Mouse (Mus musculus) limb, embryonic 15.5 days (tissue): ENCODE measurements around the gene Mob1b. TPM values are rescaled to one million over a fixed set of nuclear protein-coding genes. Genes with fewer than 3 reads are reported as not detected.
"Not testable (repeated sequence)": the region's sequence is repeated elsewhere in the genome, so short reads cannot be mapped to it uniquely, and the experiment has no call there.

ENCODE experiments used
- ATAC-seq: fragments of 200-750 bp; cut with Nextera tagmentation; 2 replicates; pipeline ENCODE4 v1.8.0; 2017; ENCODE audit warnings: low read depth, moderate TSS enrichment; ENCODE audit not compliant: insufficient number of reproducible peaks, low FRiP score, low TSS enrichment
- H3K27ac ChIP-seq: fragments of 300-500 bp; sonication (generic); 2 replicates; pipeline ENCODE4 v1.5.1; 2015; ENCODE audit warnings: moderate library complexity, mild to moderate bottlenecking, inconsistent platforms
- H3K27me3 ChIP-seq: fragments of 300-500 bp; sonication (generic); 2 replicates; pipeline ENCODE4 v1.6.1; 2015; ENCODE audit warnings: inconsistent platforms
- H3K36me3 ChIP-seq: fragments of 300-500 bp; sonication (generic); 2 replicates; pipeline ENCODE4 v1.6.1; 2015; ENCODE audit warnings: inconsistent platforms
- H3K4me1 ChIP-seq: fragments of 300-500 bp; sonication (generic); 2 replicates; pipeline ENCODE4 v1.6.1; 2015; ENCODE audit warnings: inconsistent platforms
- H3K4me2 ChIP-seq: fragments of 300-500 bp; sonication (generic); 2 replicates; pipeline ENCODE4 v1.6.1; 2015; ENCODE audit warnings: mild to moderate bottlenecking, inconsistent platforms
- H3K4me3 ChIP-seq: fragments of 300-500 bp; sonication (generic); 2 replicates; pipeline ENCODE4 v1.5.1; 2015; ENCODE audit warnings: mild to moderate bottlenecking, inconsistent platforms
- H3K9ac ChIP-seq: fragments of 300-500 bp; sonication (generic); 2 replicates; pipeline ENCODE4 v1.6.1; 2015; ENCODE audit warnings: inconsistent platforms
- H3K9me3 ChIP-seq: fragments of 300-500 bp; sonication (generic); 2 replicates; pipeline ENCODE4 v1.6.1; 2016; ENCODE audit warnings: inconsistent platforms
- WGBS: fragments of 180-500 bp; shearing (Covaris S2); methylation state at CpG from one replicate; pipeline ENCODE4 v1.1.7; 2015; 5-methylcytosine and 5-hydroxymethylcytosine counted together
- polyA plus RNA-seq: library from polyadenylated mRNA; unstranded; fragments of >200 nt; fragmentation: Nextera tagmentation; extraction: Ambion mirVana; gene quantifications from 2 replicates; pipeline ENCODE4 v1.2.1, GENCODE M21; 2015

Mob1b gene
- polyA plus RNA-seq, 1 experiment from 2014 or later: 11.0 TPM

DNA sequence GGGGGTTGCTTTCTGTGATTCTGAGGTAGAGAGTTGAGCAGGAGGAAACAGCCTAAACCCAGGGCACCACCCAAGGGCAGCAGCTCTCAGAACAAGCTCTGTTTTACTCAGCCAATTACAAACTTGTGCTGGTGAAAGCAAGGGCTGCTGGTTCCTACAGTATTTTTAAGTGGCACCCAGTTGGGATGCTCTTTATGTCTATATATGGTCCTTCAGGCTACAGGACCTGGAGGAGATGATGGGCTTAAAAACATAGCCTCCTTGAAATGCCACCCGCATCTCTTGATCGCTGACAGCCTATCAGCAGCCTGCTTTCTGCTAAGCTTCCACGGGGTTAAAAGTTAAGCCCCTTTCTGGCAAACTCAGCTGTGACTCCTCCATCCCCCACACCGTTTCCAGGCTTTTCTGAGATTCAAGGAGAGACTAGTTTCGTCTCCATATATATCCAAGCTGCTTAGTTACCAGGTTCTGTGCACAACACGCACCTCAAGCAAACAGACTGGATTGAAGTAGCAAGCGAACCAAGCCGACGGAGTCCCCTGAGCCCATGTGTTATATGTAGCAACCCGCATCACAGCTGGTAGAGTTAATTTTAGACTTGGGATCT, 8.9 kb upstream of the Mob1b start:
- Histone ChIP-seq H3K9ac (no peak overlapping the region), H3K36me3 (no peaks in the 10 kb centered on the region), H3K4me1 (0 out of 2 replicates have a peak, but pooled peaks cover 10% of the 10 kb centered on the region), H3K4me3 (no peak overlapping the region), H3K4me2 (no peak overlapping the region), H3K27me3 (no peaks in the 10 kb centered on the region), H3K9me3 (no peaks in the 10 kb centered on the region), H3K27ac (no peak overlapping the region)
- ATAC-seq: 0 out of 2 replicates have a peak, but pooled peaks have one; percentile 19
- 27% methylated on average over 10 of the region's 10 CpGs for WGBS

DNA sequence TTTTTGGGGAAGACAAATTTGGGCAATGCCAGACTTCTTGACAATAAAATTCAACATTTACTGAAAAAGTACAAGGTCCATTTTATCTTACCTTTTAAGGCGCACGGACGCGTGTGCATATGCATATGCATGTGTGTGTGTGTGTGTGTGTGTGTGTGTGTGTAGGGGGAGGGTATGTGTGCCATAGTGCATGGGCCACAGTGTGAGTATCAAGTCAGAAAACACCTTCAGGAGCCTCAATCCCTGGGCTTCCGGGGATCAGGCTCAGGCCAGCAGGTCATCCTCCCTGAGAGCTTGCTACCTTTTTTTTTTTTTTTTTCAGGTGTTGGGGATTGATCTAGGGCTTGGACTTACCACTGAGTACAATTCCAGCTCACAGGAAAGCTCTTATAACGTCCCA, 8.3 kb upstream of the Mob1b start:
- no peak for ATAC-seq
- H3K36me3 ChIP-seq: no peaks in the 10 kb centered on the region
- H3K4me1 ChIP-seq: 0 out of 2 replicates have a peak, but pooled peaks cover 10% of the 10 kb centered on the region
- H3K27me3 ChIP-seq: no peaks in the 10 kb centered on the region
- no peak overlapping the region for H3K4me3 ChIP-seq
- WGBS: 71% methylated on average over 6 of the region's 6 CpGs
- no peaks in the 10 kb centered on the region for H3K9me3 ChIP-seq
- no peak overlapping the region for H3K9ac ChIP-seq
- no peak overlapping the region for H3K27ac ChIP-seq
- no peak overlapping the region for H3K4me2 ChIP-seq

DNA sequence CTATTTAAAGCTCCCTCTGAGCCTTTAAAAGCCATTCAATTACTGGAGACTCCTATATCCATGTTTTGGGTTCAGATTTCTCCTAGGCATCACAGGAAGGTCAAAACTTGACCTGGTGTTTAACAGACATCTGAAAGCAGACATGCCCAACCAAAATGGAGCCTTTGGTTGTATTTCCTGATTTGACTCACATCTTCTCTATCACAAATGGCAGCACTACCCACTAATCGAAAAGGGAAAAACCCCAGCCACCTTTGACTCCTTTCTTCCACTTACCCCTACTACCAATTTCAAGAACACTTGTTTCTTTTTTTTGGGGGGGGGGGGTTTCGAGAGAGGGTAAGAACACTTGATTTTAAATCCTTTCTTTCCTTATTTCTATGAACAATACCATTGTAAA, 3.7 kb upstream of the Mob1b start:
- no peak for ATAC-seq
- WGBS: 76% methylated on average over 2 of the region's 2 CpGs
- H3K9ac ChIP-seq: no peak overlapping the region

DNA sequence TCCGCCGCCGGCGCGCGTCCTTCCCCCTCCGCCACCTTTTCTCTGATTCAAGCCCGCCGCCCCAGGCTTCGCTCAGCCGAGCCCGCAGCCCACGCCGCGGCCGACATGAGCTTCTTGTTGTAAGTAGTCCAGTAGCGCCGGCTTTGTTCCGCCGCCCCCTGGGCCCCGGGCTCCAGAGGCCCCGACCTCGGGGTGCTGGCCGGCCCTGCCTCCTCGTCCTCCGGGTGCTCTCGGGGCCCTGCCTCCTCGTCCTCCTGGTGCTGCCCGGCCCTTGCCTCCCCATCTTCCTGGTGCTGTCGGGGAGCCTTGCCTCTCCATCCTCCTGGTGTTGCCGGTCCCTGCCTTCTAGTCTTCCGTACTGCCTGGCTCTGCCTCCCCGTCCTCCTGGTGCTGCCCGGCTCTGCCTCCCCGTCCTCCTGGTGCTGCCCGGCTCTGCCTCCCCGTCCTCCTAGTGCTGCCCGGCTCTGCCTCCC, 384 bp downstream of the Mob1b start:
- Histone ChIP-seq H3K9me3 (no peaks in the 10 kb centered on the region), H3K4me1 (peaks cover 19% of the 10 kb centered on the region), H3K27ac (peak overlapping the region; percentile 94), H3K9ac (peak overlapping the region; percentile 89), H3K27me3 (no peaks in the 10 kb centered on the region), H3K4me2 (peak overlapping the region; percentile 83), H3K36me3 (no peaks in the 10 kb centered on the region), H3K4me3 (peak overlapping the region; percentile 100)
- under 1% methylated on average over 37 of the region's 38 CpGs for WGBS
- ATAC-seq: peak; percentile 60

More for the DNA sequence above, 3.7 kb upstream of the Mob1b start:
- no peaks in the 10 kb centered on the region for H3K9me3 ChIP-seq
- peaks cover 12% of the 10 kb centered on the region for H3K4me1 ChIP-seq
- no peaks in the 10 kb centered on the region for H3K36me3 ChIP-seq
- H3K4me3 ChIP-seq: no peak overlapping the region
- no peaks in the 10 kb centered on the region for H3K27me3 ChIP-seq
- no peak overlapping the region for H3K27ac ChIP-seq
- H3K4me2 ChIP-seq: no peak overlapping the region

DNA sequence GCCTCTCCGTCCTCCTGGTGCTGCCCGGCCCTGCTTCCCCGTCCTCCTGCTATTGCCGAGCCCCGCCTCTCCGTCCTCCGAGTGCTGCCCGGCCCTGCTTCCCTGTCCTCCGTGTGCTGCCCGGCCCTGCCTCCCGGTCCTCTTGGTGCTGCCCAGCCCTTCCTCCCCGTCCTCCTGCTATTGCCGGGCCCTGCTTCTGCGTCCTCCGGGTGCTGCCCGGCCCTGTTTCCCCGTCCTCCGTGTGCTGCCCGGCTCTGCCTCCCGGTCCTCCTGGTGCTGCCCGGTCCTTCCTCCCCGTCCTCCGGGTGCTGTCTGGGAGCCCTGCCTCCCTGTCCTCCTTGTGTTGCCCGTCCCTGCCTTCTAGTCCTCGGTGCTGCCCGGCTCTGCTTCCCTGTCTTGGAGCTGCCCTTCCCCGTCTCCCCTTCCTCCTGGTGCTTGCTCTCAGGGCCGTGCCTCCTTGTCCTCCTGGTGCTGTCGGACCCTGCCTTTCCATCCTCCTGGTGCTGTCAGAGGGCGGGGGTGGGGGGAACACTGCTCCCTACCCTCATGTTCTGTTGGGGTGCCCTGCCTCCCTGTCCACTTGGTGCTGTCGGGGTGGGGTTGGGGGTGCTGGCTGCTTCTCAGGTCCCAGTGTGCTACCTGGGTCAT, 1.0 kb downstream of the Mob1b start:
- no peak for ATAC-seq
- H3K4me1 ChIP-seq: peaks cover 19% of the 10 kb centered on the region
- H3K9me3 ChIP-seq: no peaks in the 10 kb centered on the region
- WGBS: 1% methylated on average over 31 of the region's 31 CpGs
- H3K36me3 ChIP-seq: no peaks in the 10 kb centered on the region
- peak overlapping the region; percentile 100 for H3K4me3 ChIP-seq
- peak overlapping the region; percentile 83 for H3K4me2 ChIP-seq
- H3K27me3 ChIP-seq: no peaks in the 10 kb centered on the region
- H3K9ac ChIP-seq: peak overlapping the region; percentile 89
- H3K27ac ChIP-seq: no peak overlapping the region

- no peaks in the 10 kb centered on the region for H3K9me3 ChIP-seq
- peak overlapping the region; percentile 83 for H3K4me2 ChIP-seq
- 21% methylated on average over 4 of the region's 4 CpGs for WGBS
- peak overlapping the region; percentile 100 for H3K4me3 ChIP-seq
- no peak for ATAC-seq
- H3K27me3 ChIP-seq: no peaks in the 10 kb centered on the region
- no peak overlapping the region for H3K27ac ChIP-seq
- peaks cover 19% of the 10 kb centered on the region for H3K4me1 ChIP-seq
- H3K36me3 ChIP-seq: no peaks in the 10 kb centered on the region
- peak overlapping the region; percentile 89; the same call in 1 of the 2 replicates for H3K9ac ChIP-seq
These were observed 1.6 kb downstream of the Mob1b start for GRCm38 (mm10) chr5:88722213-88722600.

DNA sequence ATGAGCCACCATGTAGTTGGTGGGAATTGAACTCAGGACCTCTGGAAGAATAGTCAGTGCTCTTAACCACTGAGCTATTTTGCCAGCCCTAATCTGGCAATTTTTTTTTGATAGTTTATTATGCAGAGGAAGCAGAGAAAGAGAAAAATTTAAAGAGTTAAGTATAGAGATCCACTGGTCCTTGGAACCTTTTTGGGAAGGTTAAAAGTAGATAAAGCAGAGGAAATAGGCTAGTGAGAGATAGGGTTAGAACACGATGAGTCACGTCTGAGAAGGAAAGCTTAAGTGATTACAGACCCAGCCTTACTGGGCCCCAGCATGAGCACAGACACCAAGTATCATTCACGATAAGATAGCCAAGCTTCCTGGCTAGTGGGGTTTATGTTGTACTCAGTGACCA, 3.4 kb downstream of the Mob1b start:
- H3K4me1 ChIP-seq: peaks cover 19% of the 10 kb centered on the region
- H3K4me2 ChIP-seq: no peak overlapping the region
- no peak overlapping the region for H3K9ac ChIP-seq
- no peaks in the 10 kb centered on the region for H3K9me3 ChIP-seq
- no peaks in the 10 kb centered on the region for H3K36me3 ChIP-seq
- 59% methylated on average over 3 of the region's 3 CpGs for WGBS
- no peak overlapping the region for H3K27ac ChIP-seq
- no peak for ATAC-seq
- H3K27me3 ChIP-seq: no peaks in the 10 kb centered on the region
- H3K4me3 ChIP-seq: no peak overlapping the region

GRCm38 (mm10) chr5:88727593-88728144, 7.0 kb downstream of the Mob1b start:
- no peak overlapping the region for H3K27ac ChIP-seq
- H3K4me3 ChIP-seq: no peak overlapping the region
- H3K9me3 ChIP-seq: no peaks in the 10 kb centered on the region
- peaks cover under 1% of the 10 kb centered on the region for H3K4me1 ChIP-seq
- WGBS: 69% methylated on average over 3 of the region's 3 CpGs
- no peak for ATAC-seq
- H3K4me2 ChIP-seq: no peak overlapping the region
- no peak overlapping the region for H3K9ac ChIP-seq
- H3K36me3 ChIP-seq: no peaks in the 10 kb centered on the region
- no peaks in the 10 kb centered on the region for H3K27me3 ChIP-seq

- Histone ChIP-seq H3K27me3 (no peaks in the 10 kb centered on the region), H3K4me1 (no peaks in the 10 kb centered on the region), H3K4me3 (no peak overlapping the region), H3K9me3 (no peaks in the 10 kb centered on the region), H3K4me2 (no peak overlapping the region), H3K27ac (no peak overlapping the region), H3K36me3 (no peaks in the 10 kb centered on the region), H3K9ac (no peak overlapping the region)
- no peak for ATAC-seq
- WGBS: 92% methylated on average over 2 of the region's 2 CpGs
These were observed 14.1 kb downstream of the Mob1b start for GRCm38 (mm10) chr5:88734786-88735185.

DNA sequence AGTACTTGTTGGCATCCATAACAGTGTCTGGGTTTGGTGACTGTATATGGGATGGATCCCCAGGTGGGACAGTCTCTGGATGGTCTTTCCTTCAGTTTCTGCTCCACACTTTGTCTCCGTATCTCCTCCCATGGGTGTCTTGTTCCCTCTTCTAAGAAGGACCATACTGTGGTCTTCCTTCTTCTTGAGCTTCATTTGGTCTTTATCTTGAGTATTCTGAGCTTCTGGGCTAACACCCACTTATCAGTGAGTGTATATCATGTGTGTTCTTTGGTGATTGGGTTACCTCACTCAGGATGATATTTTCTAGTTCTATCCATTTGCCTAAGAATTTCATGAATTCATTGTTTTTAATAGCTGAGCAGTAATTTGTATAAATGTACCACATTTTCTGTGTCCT, 20.4 kb downstream of the Mob1b start:
- WGBS: 100% methylated on average over 1 of the region's 1 CpGs
- not testable (repeated sequence) for H3K4me3 ChIP-seq, H3K27ac ChIP-seq, ATAC-seq, H3K9ac ChIP-seq, H3K36me3 ChIP-seq, H3K9me3 ChIP-seq, H3K27me3 ChIP-seq, H3K4me1 ChIP-seq, H3K4me2 ChIP-seq

DNA sequence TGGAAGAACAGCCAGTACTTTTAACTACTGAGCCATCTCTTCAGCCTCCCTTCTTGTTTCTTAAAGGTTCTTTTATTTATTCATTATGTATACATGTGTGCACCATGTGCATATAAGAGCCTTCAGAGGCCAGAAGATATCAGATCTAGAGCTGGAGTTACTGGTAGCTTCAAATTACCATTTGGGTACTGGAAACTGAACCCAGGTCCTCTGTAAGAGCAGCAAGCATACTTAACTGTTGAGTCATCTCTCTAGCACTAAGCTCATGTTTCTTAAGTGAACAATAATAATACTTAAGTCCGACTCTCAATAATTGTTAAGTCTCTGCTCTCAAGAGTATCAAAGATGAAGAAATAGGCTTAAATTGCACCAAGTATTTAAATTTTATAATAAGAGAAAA, 27.1 kb downstream of the Mob1b start:
- Histone ChIP-seq H3K9ac (no peak overlapping the region), H3K27me3 (no peaks in the 10 kb centered on the region), H3K4me2 (no peak overlapping the region), H3K9me3 (no peaks in the 10 kb centered on the region), H3K27ac (no peak overlapping the region), H3K36me3 (peaks cover 6% of the 10 kb centered on the region; the same call in 1 of the 2 replicates), H3K4me1 (no peaks in the 10 kb centered on the region), H3K4me3 (no peak overlapping the region)
- 66% methylated on average over 1 of the region's 1 CpGs for WGBS
- no peak for ATAC-seq

DNA sequence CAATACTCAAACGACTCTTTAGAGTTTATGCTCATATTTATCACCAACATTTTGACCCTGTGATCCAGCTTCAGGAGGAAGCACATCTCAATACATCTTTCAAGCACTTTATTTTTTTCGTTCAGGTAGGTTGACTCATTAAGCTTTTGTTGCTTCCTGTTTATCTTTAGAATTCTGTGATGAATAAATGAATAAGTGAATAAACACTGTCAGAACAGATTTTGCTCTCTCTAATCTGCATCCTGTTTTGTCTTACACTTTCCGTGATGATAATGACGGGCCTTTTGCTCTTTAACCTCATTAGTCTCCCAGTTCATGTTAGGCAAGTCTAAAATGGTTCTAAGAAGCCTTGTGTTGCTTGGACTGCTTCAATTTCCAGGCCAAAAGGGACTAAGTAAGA, 32.5 kb downstream of the Mob1b start:
- H3K27me3 ChIP-seq: no peaks in the 10 kb centered on the region
- no peaks in the 10 kb centered on the region for H3K9me3 ChIP-seq
- 93% methylated on average over 4 of the region's 4 CpGs for WGBS
- H3K4me1 ChIP-seq: no peaks in the 10 kb centered on the region
- H3K4me3 ChIP-seq: no peak overlapping the region
- ATAC-seq: no peak
- no peak overlapping the region for H3K27ac ChIP-seq
- no peak overlapping the region for H3K9ac ChIP-seq
- H3K36me3 ChIP-seq: peaks cover 9% of the 10 kb centered on the region
- H3K4me2 ChIP-seq: no peak overlapping the region
